Mouse (Mus musculus) testis, adult 2 months (tissue): ENCODE data around the gene Armc12.

Experiments used
- CTCF ChIP-seq: fragments of 200-500 bp; IDR thresholded peaks from 2 replicates; pipeline ENCODE4 v1.5.1; 2012; ENCODE audit warnings: low read depth, mild to moderate bottlenecking, inconsistent platforms, low read length, moderate library complexity; ENCODE audit not compliant: control insufficient read depth, insufficient read depth, insufficient replicate concordance
- POLR2A ChIP-seq: fragments of 200-500 bp; IDR thresholded peaks from 2 replicates; pipeline ENCODE4 v1.6.1; 2012; ENCODE audit warnings: low read depth, mild to moderate bottlenecking, inconsistent platforms, low read length, moderate library complexity; ENCODE audit not compliant: control insufficient read depth

GRCm38 (mm10) chr17:28505591-28505990 is 25.0 kb upstream of the Armc12 start:
- no peak for TF ChIP-seq CTCF
- no peak for TF ChIP-seq POLR2A
